Mouse (Mus musculus): ENCODE measurements around the gene Alox12. TPM values are rescaled to one million over a fixed set of nuclear protein-coding genes. Genes with fewer than 3 reads are reported as not detected.

Alox12 gene
- total and polyA plus RNA-seq, 3 experiments: 0.02 to 0.11 TPM; not detected in 1

DNA sequence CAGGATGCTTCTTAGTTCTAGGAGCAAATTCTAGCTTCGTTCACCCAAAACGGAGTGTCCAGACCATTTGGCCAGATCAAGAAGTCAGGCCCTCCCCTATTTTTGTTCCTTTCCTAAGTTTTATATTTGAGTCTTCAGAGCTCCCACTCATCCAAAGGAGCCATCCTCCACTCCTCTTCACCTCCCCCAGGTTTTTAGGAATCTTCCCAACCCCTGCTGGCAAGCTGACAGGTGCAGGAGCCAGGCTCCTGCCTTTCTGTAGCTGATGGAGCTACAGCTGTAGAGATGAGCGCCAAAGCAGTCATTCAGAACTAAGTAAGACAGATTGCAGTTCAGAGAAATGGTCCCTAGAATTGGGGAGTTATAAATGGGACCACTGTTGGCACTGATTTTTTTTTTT lies 23.8 kb upstream of the Alox12 start:
- H3K4me1 ChIP-seq (ENCODE audit: insufficient read depth, low read depth, low read length): no peaks in the 10 kb centered on the region
- DNase-seq (ENCODE audit: low spot score) (no peak), ATAC-seq (ENCODE audit: extremely low read depth, insufficient number of reproducible peaks, low FRiP score, poor library complexity, severe bottlenecking) (no peak)
- TF ChIP-seq TAL1 (conservative IDR thresholded peaks at IDR 0.05; ENCODE audit: low read depth, low read length) (no peak), GATA1 (IDR thresholded peaks at IDR 0.05; ENCODE audit: borderline replicate concordance, low read length) (no peak), GATA2 (IDR thresholded peaks at IDR 0.05; ENCODE audit: borderline replicate concordance, low read depth, low read length) (no peak), POLR2AphosphoS5 (IDR thresholded peaks at IDR 0.05; ENCODE audit: insufficient replicate concordance, low read depth, low read length) (no peak), CTCF (IDR thresholded peaks at IDR 0.05; ENCODE audit: low read depth, low read length) (no peak)
- H3K27me3 ChIP-seq (ENCODE audit: insufficient read depth, low read length): peaks cover 19% of the 10 kb centered on the region
- H3K4me3 ChIP-seq (ENCODE audit: low read depth, low read length): no peak overlapping the region
- H3K36me3 ChIP-seq (replicated peaks): no peaks in the 10 kb centered on the region
- H3K9me3 ChIP-seq (replicated peaks): no peaks in the 10 kb centered on the region

DNA sequence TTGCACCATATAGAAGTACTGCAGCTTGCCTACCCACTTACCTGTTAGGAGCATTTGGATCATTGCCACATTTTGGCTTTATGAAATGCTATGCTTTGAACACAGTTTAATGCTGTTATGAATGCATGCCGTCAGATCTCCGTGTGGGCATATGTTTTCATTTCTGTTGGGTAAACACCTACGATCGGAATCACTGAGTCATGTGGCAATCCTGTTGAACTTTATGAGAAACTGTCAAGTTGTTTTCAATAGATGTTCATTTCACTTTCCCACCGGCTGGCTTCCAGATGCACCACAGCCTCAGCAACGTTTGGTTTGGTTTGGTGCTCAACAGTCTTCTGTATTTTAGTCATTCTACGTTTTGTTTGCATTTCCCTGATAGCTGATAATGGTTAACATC lies 16.5 kb upstream of the Alox12 start:
- Histone ChIP-seq H3K9me3 (replicated peaks) (no peaks in the 10 kb centered on the region), H3K36me3 (replicated peaks) (no peaks in the 10 kb centered on the region), H3K27me3 (ENCODE audit: insufficient read depth, low read length) (peaks cover 13% of the 10 kb centered on the region), H3K4me3 (ENCODE audit: low read depth, low read length) (no peak overlapping the region), H3K4me1 (ENCODE audit: insufficient read depth, low read depth, low read length) (no peaks in the 10 kb centered on the region)
- TF ChIP-seq GATA2 (IDR thresholded peaks at IDR 0.05; ENCODE audit: borderline replicate concordance, low read depth, low read length) (no peak), TAL1 (conservative IDR thresholded peaks at IDR 0.05; ENCODE audit: low read depth, low read length) (no peak), GATA1 (IDR thresholded peaks at IDR 0.05; ENCODE audit: borderline replicate concordance, low read length) (no peak), CTCF (IDR thresholded peaks at IDR 0.05; ENCODE audit: low read depth, low read length) (no peak), POLR2AphosphoS5 (IDR thresholded peaks at IDR 0.05; ENCODE audit: insufficient replicate concordance, low read depth, low read length) (no peak)
- DNase-seq (ENCODE audit: low spot score) (no peak), ATAC-seq (ENCODE audit: extremely low read depth, insufficient number of reproducible peaks, low FRiP score, poor library complexity, severe bottlenecking) (no peak)

DNA sequence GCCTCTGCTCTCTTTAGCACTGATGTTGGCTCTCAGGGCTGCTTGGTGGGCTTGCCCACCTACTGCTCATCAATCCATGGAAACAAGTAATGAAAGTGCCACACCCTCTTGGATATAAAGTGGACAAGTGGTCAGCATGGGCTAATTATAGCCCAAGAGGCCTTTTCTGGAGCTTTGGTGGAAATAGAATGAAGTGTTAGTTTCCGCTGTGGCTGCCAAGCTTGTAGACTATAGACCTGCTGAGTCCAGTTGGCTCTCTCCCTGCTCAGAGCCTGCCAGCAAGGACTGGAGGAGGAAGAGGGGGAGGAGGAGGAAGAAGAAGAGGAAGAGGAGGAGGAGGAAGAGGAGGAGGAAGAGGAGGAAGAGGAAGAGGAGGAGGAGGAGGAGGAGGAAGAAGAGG lies 11.3 kb upstream of the Alox12 start:
- no peaks in the 10 kb centered on the region for H3K9me3 ChIP-seq (replicated peaks)
- H3K4me1 ChIP-seq (ENCODE audit: insufficient read depth, low read depth, low read length): no peaks in the 10 kb centered on the region
- H3K27me3 ChIP-seq (ENCODE audit: insufficient read depth, low read length): peaks cover 15% of the 10 kb centered on the region
- H3K36me3 ChIP-seq (replicated peaks): no peaks in the 10 kb centered on the region
- TF ChIP-seq TAL1 (conservative IDR thresholded peaks at IDR 0.05; ENCODE audit: low read depth, low read length): no peak
- no peak for TF ChIP-seq CTCF (IDR thresholded peaks at IDR 0.05; ENCODE audit: low read depth, low read length)
- TF ChIP-seq POLR2AphosphoS5 (IDR thresholded peaks at IDR 0.05; ENCODE audit: insufficient replicate concordance, low read depth, low read length): no peak
- no peak for TF ChIP-seq GATA2 (IDR thresholded peaks at IDR 0.05; ENCODE audit: borderline replicate concordance, low read depth, low read length)
- TF ChIP-seq GATA1 (IDR thresholded peaks at IDR 0.05; ENCODE audit: borderline replicate concordance, low read length): no peak
- DNase-seq (ENCODE audit: low spot score) (no peak), ATAC-seq (ENCODE audit: extremely low read depth, insufficient number of reproducible peaks, low FRiP score, poor library complexity, severe bottlenecking) (no peak)
- H3K4me3 ChIP-seq (ENCODE audit: low read depth, low read length): no peak overlapping the region

DNA sequence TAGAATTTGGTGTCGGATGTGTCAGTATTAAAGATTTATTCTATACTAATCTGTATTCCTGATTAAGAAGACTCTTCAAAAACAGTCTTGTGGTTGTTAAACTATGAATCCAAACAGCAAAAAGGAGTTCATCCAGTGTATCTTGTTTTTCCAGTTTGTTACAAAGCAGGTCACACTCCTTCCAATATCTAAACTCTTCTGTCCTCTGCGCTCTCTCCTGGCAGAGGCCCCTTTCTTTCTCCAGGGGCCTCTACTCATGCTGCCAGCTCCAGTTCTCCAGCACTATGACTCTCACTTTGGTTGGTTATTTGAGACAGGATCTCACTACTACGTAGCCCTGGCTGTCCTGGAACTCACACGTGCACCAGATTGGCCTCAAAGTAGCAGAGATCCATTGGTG lies 10.7 kb upstream of the Alox12 start:
- H3K4me3 ChIP-seq (ENCODE audit: low read depth, low read length): no peak overlapping the region
- H3K4me1 ChIP-seq (ENCODE audit: insufficient read depth, low read depth, low read length): no peaks in the 10 kb centered on the region
- H3K36me3 ChIP-seq (replicated peaks): no peaks in the 10 kb centered on the region
- no peak for TF ChIP-seq TAL1 (conservative IDR thresholded peaks at IDR 0.05; ENCODE audit: low read depth, low read length)
- no peak for TF ChIP-seq GATA2 (IDR thresholded peaks at IDR 0.05; ENCODE audit: borderline replicate concordance, low read depth, low read length)
- TF ChIP-seq CTCF (IDR thresholded peaks at IDR 0.05; ENCODE audit: low read depth, low read length): no peak
- TF ChIP-seq GATA1 (IDR thresholded peaks at IDR 0.05; ENCODE audit: borderline replicate concordance, low read length): no peak
- TF ChIP-seq POLR2AphosphoS5 (IDR thresholded peaks at IDR 0.05; ENCODE audit: insufficient replicate concordance, low read depth, low read length): no peak
- no peak for DNase-seq (ENCODE audit: low spot score)
- H3K9me3 ChIP-seq (replicated peaks): no peaks in the 10 kb centered on the region
- peaks cover 15% of the 10 kb centered on the region for H3K27me3 ChIP-seq (ENCODE audit: insufficient read depth, low read length)
- no peak for ATAC-seq (ENCODE audit: extremely low read depth, insufficient number of reproducible peaks, low FRiP score, poor library complexity, severe bottlenecking)

DNA sequence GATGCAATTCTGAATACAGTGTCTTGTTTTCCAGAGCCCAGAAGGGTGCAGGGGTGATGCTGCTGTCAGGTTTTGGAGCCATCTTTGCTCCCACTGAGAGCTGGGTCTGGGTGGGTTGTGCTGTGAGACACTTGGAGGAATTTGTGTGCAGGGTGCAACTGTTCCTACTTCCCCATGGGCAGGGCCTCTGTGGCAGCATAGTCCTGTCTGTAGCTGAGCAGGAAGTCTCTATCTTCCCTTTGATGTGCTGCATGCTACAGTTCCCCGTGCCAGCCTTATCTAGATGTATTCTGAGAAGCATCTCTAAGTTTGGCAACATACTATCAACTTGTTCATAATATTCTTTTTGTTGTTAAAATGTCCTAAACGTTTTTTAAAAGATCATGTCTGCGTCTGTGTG lies 10.1 kb upstream of the Alox12 start:
- no peak for ATAC-seq (ENCODE audit: extremely low read depth, insufficient number of reproducible peaks, low FRiP score, poor library complexity, severe bottlenecking)
- Histone ChIP-seq H3K36me3 (replicated peaks) (no peaks in the 10 kb centered on the region), H3K9me3 (replicated peaks) (no peaks in the 10 kb centered on the region), H3K27me3 (ENCODE audit: insufficient read depth, low read length) (peaks cover 15% of the 10 kb centered on the region), H3K4me1 (ENCODE audit: insufficient read depth, low read depth, low read length) (no peaks in the 10 kb centered on the region), H3K4me3 (ENCODE audit: low read depth, low read length) (no peak overlapping the region)
- no peak for TF ChIP-seq GATA2 (IDR thresholded peaks at IDR 0.05; ENCODE audit: borderline replicate concordance, low read depth, low read length)
- no peak for TF ChIP-seq GATA1 (IDR thresholded peaks at IDR 0.05; ENCODE audit: borderline replicate concordance, low read length)
- TF ChIP-seq TAL1 (conservative IDR thresholded peaks at IDR 0.05; ENCODE audit: low read depth, low read length): no peak
- TF ChIP-seq POLR2AphosphoS5 (IDR thresholded peaks at IDR 0.05; ENCODE audit: insufficient replicate concordance, low read depth, low read length): no peak
- TF ChIP-seq CTCF (IDR thresholded peaks at IDR 0.05; ENCODE audit: low read depth, low read length): no peak
- no peak for DNase-seq (ENCODE audit: low spot score)

DNA sequence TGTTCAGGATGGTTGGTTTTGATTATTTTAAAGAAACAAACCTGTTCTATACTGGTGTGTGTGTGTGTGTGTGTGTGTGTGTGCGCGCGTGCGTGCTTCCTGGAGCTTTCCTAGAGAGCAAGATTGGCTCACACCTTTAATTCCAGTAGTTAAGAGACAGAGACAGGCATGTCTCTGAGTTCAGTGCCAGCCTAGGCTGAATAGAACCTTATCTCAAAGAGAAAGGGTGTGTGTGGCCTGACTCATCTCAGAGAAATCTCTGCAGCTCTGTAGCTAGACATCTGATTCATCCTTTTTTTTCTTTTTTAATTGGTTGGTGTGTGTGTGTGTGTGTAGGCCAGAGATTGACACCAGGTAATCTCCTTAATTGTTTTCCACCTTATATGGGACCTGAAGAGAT lies 3.9 kb upstream of the Alox12 start:
- H3K36me3 ChIP-seq (replicated peaks): no peaks in the 10 kb centered on the region

More for the DNA sequence above, 3.9 kb upstream of the Alox12 start:
- Histone ChIP-seq H3K4me1 (ENCODE audit: insufficient read depth, low read depth, low read length) (no peaks in the 10 kb centered on the region), H3K27me3 (ENCODE audit: insufficient read depth, low read length) (peaks cover 34% of the 10 kb centered on the region), H3K4me3 (ENCODE audit: low read depth, low read length) (no peak overlapping the region), H3K9me3 (replicated peaks) (no peaks in the 10 kb centered on the region)
- DNase-seq (ENCODE audit: low spot score) (no peak), ATAC-seq (ENCODE audit: extremely low read depth, insufficient number of reproducible peaks, low FRiP score, poor library complexity, severe bottlenecking) (no peak)
- no peak for TF ChIP-seq POLR2AphosphoS5 (IDR thresholded peaks at IDR 0.05; ENCODE audit: insufficient replicate concordance, low read depth, low read length)
- no peak for TF ChIP-seq TAL1 (conservative IDR thresholded peaks at IDR 0.05; ENCODE audit: low read depth, low read length)
- no peak for TF ChIP-seq GATA2 (IDR thresholded peaks at IDR 0.05; ENCODE audit: borderline replicate concordance, low read depth, low read length)
- no peak for TF ChIP-seq CTCF (IDR thresholded peaks at IDR 0.05; ENCODE audit: low read depth, low read length)
- no peak for TF ChIP-seq GATA1 (IDR thresholded peaks at IDR 0.05; ENCODE audit: borderline replicate concordance, low read length)

Measured in G1E (cell line).